Mouse (Mus musculus) heart, postnatal 0 days (tissue): ENCODE results near the gene Pdxdc1. TPM values are rescaled to one million over a fixed set of nuclear protein-coding genes. Genes with fewer than 3 reads are reported as not detected.

Experiments used
- ATAC-seq: fragments of 200-750 bp; cut with Nextera tagmentation; 2 replicates; pipeline ENCODE4 v1.8.0; 2017; ENCODE audit warnings: low read depth, moderate number of reproducible peaks, moderate library complexity; ENCODE audit not compliant: insufficient read depth
- DNase-seq: peaks from one replicate; pipeline ENCODE4 v3.0.0-alpha.2; 2016; ENCODE audit warnings: low spot score
- H3K27ac ChIP-seq: fragments of 300-500 bp; sonication (generic); 2 replicates; pipeline ENCODE4 v1.5.1; 2014; ENCODE audit warnings: low read depth, mild to moderate bottlenecking
- H3K27me3 ChIP-seq: fragments of 300-500 bp; sonication (generic); 2 replicates; pipeline ENCODE4 v1.6.1; 2014; ENCODE audit warnings: low read length, mixed read lengths; ENCODE audit not compliant: control insufficient read depth, insufficient read depth
- H3K36me3 ChIP-seq: fragments of 300-500 bp; sonication (generic); replicated peaks from 2 replicates; pipeline ENCODE4 v1.6.1; 2014; ENCODE audit warnings: low read length, mixed read lengths; ENCODE audit not compliant: control insufficient read depth, insufficient read depth
- H3K4me1 ChIP-seq: fragments of 300-500 bp; sonication (generic); 2 replicates; pipeline ENCODE4 v1.6.1; 2014; ENCODE audit warnings: antibody characterized with exemption; ENCODE audit not compliant: control insufficient read depth, insufficient read depth
- H3K4me2 ChIP-seq: fragments of 300-500 bp; sonication (generic); 2 replicates; pipeline ENCODE4 v1.6.1; 2014; ENCODE audit warnings: low read depth, mild to moderate bottlenecking, low read length, moderate library complexity
- H3K4me3 ChIP-seq: fragments of 300-500 bp; sonication (generic); 2 replicates; pipeline ENCODE4 v1.5.1; 2014; ENCODE audit warnings: low read depth, low read length
- H3K9ac ChIP-seq: fragments of 300-500 bp; sonication (generic); replicated peaks from 2 replicates; pipeline ENCODE4 v1.6.1; 2014; ENCODE audit warnings: low read depth, low read length, mixed read lengths
- H3K9me3 ChIP-seq: fragments of 300-500 bp; sonication (generic); replicated peaks from 2 replicates; pipeline ENCODE4 v1.6.1; 2016; ENCODE audit warnings: low read length; ENCODE audit not compliant: control insufficient read depth
- CTCF ChIP-seq: IDR thresholded peaks from 2 replicates; pipeline ENCODE4 v1.5.1; 2016; ENCODE audit warnings: antibody characterized with exemption, control low read depth, low read depth
- EP300 ChIP-seq: IDR thresholded peaks from 2 replicates; pipeline ENCODE4 v1.6.1; 2016; ENCODE audit warnings: antibody characterized with exemption, low read depth
- WGBS: fragments of 180-500 bp; shearing (Covaris S2); extraction: QIAGEN DNeasy Blood & Tissue Kit; methylation state at CpG from one replicate; pipeline ENCODE4 v1.1.7; 2014; 5-methylcytosine and 5-hydroxymethylcytosine counted together
- polyA plus RNA-seq: library from polyadenylated mRNA; unstranded; fragments of >200 nt; fragmentation: Nextera tagmentation; extraction: Ambion mirVana; gene quantifications from 2 replicates; pipeline ENCODE4 v1.2.1, GENCODE M21; 2015
- total RNA-seq: library from RNA; depleted of rRNA; stranded (reverse); fragments of >200 nt; gene quantifications from 2 replicates; pipeline ENCODE4 v1.2.3, GENCODE M21; 2014; ENCODE audit warnings: low replicate concordance

The Pdxdc1 gene
- total and polyA plus RNA-seq, 2 experiments from 2014 or later, result 49.9 to 75.6 TPM

- TF ChIP-seq EP300 (no peak), CTCF (no peak)
- Histone ChIP-seq H3K27ac (no peak overlapping the region), H3K9ac (no peak overlapping the region), H3K4me1 (peaks cover 10% of the 10 kb centered on the region; the same call in 1 of the 2 replicates), H3K4me3 (no peak overlapping the region), H3K27me3 (no peaks in the 10 kb centered on the region), H3K9me3 (no peaks in the 10 kb centered on the region), H3K4me2 (no peak overlapping the region), H3K36me3 (no peaks in the 10 kb centered on the region)
- DNase-seq, result no peak
- WGBS, result 68% methylated on average over 2 of the region's 2 CpGs
- no peak for ATAC-seq
Measured at GRCm38 (mm10) chr16:13898981-13899380, 4.0 kb downstream of the Pdxdc1 start.

- no peak for DNase-seq
- no peaks in the 10 kb centered on the region for H3K9me3 ChIP-seq
Measured at GRCm38 (mm10) chr16:13896357-13896756, 6.6 kb downstream of the Pdxdc1 start.

GRCm38 (mm10) chr16:13895740-13896139 is 7.2 kb downstream of the Pdxdc1 start:
- DNase-seq (no peak), ATAC-seq (no peak)
- H3K4me3 ChIP-seq, result no peak overlapping the region
- no peaks in the 10 kb centered on the region for H3K4me1 ChIP-seq
- no peaks in the 10 kb centered on the region for H3K27me3 ChIP-seq
- no peak overlapping the region for H3K4me2 ChIP-seq
- H3K9me3 ChIP-seq, result no peaks in the 10 kb centered on the region
- WGBS, result 84% methylated on average over 3 of the region's 3 CpGs
- no peak overlapping the region for H3K27ac ChIP-seq
- H3K9ac ChIP-seq, result no peak overlapping the region
- no peak for TF ChIP-seq CTCF
- no peak for TF ChIP-seq EP300
- H3K36me3 ChIP-seq, result no peaks in the 10 kb centered on the region

More at GRCm38 (mm10) chr16:13896357-13896756, 6.6 kb downstream of the Pdxdc1 start:
- no peak for ATAC-seq
- Histone ChIP-seq H3K36me3 (no peaks in the 10 kb centered on the region), H3K4me3 (no peak overlapping the region), H3K27me3 (no peaks in the 10 kb centered on the region), H3K9ac (no peak overlapping the region), H3K4me2 (no peak overlapping the region), H3K4me1 (0 out of 2 replicates have a peak, but pooled peaks cover under 1% of the 10 kb centered on the region), H3K27ac (no peak overlapping the region)
- no peak for TF ChIP-seq EP300
- no peak for TF ChIP-seq CTCF
- 71% methylated on average over 3 of the region's 3 CpGs for WGBS

- ATAC-seq (no peak), DNase-seq (no peak)
- no peaks in the 10 kb centered on the region for H3K27me3 ChIP-seq
- no peaks in the 10 kb centered on the region for H3K36me3 ChIP-seq
- no peak overlapping the region for H3K4me3 ChIP-seq
- H3K27ac ChIP-seq, result no peak overlapping the region
- H3K9ac ChIP-seq, result no peak overlapping the region
- no peaks in the 10 kb centered on the region for H3K9me3 ChIP-seq
- 83% methylated on average over 2 of the region's 2 CpGs for WGBS
- no peak overlapping the region for H3K4me2 ChIP-seq
- TF ChIP-seq CTCF (no peak), EP300 (no peak)
- no peaks in the 10 kb centered on the region for H3K4me1 ChIP-seq
Measured at GRCm38 (mm10) chr16:13894097-13894496, 8.8 kb downstream of the Pdxdc1 start.

- H3K9me3 ChIP-seq, result no peaks in the 10 kb centered on the region
- H3K27ac ChIP-seq, result no peak overlapping the region
Measured at GRCm38 (mm10) chr16:13892850-13893249, 10.1 kb downstream of the Pdxdc1 start.

GRCm38 (mm10) chr16:13890449-13890848 is 12.5 kb downstream of the Pdxdc1 start:
- no peaks in the 10 kb centered on the region for H3K9me3 ChIP-seq
- no peaks in the 10 kb centered on the region for H3K4me1 ChIP-seq
- TF ChIP-seq CTCF (no peak), EP300 (no peak)
- WGBS, result 83% methylated on average over 2 of the region's 2 CpGs
- no peak overlapping the region for H3K9ac ChIP-seq
- no peak overlapping the region for H3K4me2 ChIP-seq
- ATAC-seq, result no peak
- no peak for DNase-seq
- H3K27me3 ChIP-seq, result no peaks in the 10 kb centered on the region
- H3K4me3 ChIP-seq, result no peak overlapping the region
- H3K27ac ChIP-seq, result no peak overlapping the region
- no peaks in the 10 kb centered on the region for H3K36me3 ChIP-seq

More at GRCm38 (mm10) chr16:13892850-13893249, 10.1 kb downstream of the Pdxdc1 start:
- Histone ChIP-seq H3K27me3 (no peaks in the 10 kb centered on the region), H3K36me3 (no peaks in the 10 kb centered on the region), H3K9ac (no peak overlapping the region), H3K4me1 (no peaks in the 10 kb centered on the region), H3K4me2 (no peak overlapping the region), H3K4me3 (no peak overlapping the region)
- DNase-seq (no peak), ATAC-seq (no peak)
- no peak for TF ChIP-seq EP300
- no peak for TF ChIP-seq CTCF
